Mouse (Mus musculus): ENCODE data around the gene B3galt1.

The B3galt1 gene

DNA sequence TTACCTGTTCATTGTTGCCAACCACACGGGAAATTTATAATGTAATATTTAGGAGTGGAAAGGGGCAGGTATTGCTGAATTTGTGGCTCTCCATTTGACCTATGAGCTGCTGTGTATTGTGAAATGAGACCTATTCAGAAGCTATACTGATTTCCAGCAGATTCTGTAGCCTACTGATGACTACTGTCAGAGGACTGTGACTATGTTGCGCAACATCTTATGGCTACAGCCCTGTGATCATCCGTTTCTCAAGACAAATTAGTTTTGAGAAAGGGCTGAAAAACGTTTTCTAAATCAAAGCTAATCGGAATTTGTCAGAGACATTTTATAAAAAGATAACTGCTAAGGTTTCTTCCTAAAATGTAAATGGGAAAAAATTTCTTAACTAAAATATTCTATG, 158.6 kb downstream of the B3galt1 start:
- no peak for DNase-seq (ENCODE audit: low spot score in 2 of 2)

DNA sequence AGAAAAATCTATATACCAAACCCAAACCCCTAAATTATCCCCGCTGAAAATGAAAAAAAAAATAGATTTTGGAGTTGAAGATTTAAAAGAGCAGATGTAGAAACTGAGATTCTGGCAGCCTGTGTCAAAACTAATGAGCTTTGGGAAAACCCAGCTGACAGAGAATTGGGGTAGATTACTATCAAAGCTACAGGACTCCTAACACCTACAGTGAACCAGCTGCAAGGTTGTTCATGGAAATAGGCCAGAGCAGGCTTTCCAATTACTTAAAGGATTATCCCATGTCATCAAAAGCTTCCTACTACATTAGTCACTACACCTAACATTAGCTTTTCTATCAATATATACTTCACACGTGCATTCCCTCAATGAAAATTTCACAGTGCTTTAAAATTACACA, 165.1 kb downstream of the B3galt1 start:
- no peak for DNase-seq (ENCODE audit: low spot score in 2 of 2)

DNA sequence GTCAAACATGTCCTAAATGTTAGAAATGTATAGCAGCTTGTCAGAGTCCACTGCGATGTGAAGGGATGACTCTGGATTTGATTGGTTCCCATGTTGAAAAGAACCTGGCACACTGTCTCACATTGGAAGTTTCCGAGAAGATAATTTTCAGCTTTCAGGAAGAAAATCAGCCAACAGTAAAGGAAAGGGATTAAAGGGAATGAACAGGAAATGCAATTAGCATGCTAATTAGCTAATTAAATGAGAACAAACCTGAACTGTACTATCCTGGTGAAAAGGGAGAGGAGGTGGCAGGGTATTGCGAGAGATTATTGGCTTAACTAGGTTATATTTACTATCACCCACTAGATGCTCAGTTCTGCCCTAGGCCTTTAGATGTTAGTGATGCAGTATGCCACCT, 185.9 kb downstream of the B3galt1 start:
- no peak for DNase-seq (ENCODE audit: low spot score in 2 of 2)

DNA sequence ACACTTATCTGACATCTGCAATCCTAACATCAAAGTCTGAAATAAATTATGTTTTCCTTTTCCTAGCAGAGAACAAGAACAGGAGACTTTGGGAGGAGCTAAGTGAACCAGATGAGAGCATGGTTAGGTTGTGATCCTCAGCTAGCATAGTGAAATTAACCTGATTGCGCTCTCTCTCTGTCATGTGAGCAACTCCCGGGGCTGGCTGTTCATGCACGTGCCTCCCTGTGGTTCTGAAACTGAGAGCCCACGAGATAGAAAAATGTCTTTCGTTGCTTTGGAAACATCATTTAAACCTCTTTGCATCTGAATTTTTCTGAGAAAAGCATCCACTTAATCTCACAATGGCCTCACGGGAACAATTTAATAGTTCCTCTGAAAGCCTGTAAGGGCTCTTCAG, 190.8 kb downstream of the B3galt1 start:
- DNase-seq (ENCODE audit: low spot score in 2 of 2) = no peak

DNA sequence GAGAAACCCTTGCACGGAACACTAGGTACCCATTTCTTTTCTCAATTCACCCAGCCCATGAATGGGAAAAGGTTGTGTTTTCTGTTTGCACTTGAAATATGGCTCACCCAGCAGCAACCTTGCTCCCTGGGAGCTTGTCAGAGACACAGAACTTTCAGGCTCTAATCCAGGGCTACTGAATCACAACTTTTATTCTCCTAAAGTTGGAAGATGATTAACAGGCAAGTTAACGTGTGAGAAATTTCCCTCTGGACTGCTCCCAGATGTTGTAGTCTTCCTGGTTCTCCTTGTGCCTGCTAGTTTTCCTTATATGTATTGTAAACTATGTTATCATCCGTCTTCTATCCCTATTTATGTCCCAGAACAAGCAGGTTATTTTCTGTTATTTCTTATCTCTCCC, 221.9 kb downstream of the B3galt1 start:
- no peak for DNase-seq (ENCODE audit: low spot score in 2 of 2)

DNA sequence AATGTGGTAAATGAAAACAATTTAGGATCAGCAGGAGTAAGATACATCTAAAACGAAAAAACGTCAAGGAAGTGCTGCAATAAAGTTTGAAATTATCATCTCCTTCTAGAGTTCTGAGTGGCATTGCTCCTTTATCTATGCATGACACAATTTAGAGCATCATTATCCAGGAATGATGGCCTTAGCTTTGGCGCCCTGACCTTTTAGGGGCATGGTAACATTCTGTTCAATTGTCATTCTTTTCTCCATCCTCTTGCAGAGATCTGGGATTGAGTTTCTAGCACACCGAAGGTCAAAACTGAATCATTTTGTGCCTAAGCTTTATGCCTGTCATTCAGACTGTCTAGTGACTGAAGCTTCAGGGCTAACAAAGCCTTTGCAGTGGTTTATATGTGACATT, 231.9 kb downstream of the B3galt1 start:
- DNase-seq (ENCODE audit: low spot score in 2 of 2) = no peak

DNA sequence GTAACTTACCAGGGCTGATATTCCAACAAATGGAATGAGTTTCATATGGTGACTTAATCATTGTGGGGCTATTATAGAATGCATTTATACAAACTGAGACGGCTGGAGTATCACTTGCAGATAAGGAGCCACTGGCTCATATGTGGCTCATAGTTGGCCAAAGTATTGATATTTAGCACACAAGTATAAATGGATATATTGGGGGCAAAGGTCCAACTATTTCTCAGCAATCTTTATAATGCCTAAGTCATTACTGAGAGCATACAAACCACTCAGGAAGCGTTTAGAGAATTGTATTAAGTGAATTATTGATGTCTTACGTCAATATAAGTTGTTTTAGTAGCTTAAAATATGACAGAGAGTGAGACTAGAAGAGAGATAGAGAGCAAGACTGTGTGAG, 234.3 kb downstream of the B3galt1 start:
- DNase-seq (ENCODE audit: low spot score in 2 of 2) = no peak

DNA sequence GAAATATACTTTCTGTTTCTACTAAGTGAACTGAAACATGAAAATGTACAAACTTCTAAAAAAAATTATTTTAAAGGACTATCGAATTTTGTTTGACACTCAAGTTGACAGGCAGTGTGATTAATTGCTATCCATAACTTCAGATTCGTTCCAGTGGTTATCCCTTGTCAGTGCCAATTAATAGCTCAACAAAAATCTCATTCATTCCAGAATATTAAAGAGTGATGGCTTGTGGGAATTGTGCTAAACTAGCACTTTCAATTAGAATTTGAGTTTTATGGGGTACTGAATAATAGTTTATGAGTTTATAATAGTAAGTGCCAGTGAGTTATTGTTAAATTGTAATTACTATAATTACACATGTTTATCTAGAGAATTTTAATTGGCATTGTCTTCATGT, 250.5 kb downstream of the B3galt1 start:
- no peak for DNase-seq (ENCODE audit: low spot score in 2 of 2)

DNA sequence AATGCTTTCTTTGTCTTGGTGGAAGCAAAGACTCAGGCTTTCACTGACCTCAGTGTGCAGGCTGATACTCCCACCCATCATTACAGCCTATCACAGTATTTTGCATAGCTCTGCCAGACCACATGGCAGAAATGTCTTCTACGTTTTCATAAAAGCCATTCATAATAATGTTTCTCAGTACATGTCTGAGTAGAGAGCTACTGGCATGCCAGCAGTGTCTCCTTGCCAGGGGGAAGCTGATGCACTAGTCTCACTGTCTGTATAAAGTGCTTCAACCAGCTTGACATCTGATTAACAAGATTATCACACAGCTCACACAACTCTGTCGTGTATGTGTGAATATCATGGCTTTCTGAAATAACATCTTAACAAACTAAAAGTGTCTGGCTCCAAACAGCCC, 252.3 kb downstream of the B3galt1 start:
- no peak for DNase-seq (ENCODE audit: low spot score in 2 of 2)

DNA sequence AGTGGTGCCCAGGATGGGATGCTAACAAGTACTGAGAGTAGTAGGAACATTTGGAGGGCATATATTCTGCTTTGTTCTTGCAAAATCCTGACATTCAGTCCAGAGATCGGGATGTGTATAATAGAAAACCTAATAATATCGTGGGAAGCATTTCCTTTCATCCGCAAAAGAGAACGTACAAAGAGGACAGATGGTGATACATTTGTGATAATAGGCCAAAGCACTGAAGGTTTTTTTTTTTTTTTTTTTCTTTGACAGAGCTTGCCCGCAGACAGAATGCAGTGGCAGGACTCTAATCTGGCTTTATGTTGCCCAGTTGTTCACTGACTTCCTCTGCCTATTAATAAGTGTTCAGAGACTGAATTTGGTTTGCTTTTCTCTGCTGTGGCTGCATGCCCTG, 256.7 kb downstream of the B3galt1 start:
- DNase-seq (ENCODE audit: low spot score in 2 of 2) = no peak

DNA sequence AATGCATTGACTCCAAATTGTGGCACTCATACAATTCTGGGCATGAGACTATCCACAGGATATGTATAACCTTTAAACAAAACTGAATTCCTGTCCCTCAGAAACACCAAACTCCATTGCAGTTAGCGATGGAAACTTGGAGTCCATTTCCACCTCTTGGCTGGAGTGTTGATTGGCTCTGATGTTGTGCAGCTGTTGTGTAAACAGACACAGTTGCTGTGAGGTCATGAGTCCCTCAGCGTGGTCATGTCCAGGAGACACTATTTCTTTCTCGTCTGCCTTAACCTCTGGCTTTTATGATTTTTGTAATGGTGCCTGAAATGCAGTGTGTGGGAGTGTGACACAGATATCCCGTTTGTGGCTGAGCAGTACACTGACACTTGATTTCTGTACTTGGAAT, 262.0 kb downstream of the B3galt1 start:
- no peak for DNase-seq (ENCODE audit: low spot score in 2 of 2)

DNA sequence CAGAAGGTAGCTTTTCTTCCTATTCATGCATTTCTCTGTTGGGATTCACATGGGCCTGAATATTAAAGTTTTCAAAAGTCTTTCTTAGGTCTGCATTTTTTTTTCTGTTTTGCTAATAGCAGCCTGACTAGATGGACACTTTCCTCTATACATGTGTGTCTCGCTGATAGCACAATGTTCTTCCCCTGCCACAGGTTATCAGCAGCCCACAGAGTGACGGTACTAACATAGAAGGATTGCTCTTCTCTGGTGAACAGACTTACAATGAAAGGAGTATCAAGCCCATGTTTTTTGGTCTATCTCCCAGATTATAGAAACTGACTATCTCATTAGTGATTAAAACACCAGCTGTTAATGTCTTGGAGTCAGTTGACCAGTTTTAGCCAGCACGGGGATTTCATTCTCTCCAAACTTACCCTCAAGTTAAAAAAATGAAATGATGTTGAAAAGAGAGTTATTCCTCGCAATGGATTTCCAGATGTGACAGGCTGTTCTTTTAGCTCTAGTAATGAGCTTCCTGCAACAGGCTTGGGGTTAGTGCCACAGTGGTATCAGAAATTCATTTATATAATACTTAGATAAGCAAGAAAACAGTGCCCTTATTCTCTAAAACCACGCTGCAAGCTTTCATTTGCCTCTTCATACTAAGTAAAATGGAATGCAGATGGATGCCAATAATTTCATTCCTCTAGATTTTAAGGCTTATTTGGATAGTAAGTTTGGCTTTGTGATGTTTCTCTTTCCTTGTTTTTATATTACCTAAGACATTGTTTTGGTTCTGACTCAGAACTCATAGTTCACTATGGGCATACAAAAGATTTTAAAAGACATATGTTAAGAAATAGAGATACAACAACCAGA, 263.6 kb downstream of the B3galt1 start:
- DNase-seq (ENCODE audit: low spot score in 2 of 2) = no peak

DNA sequence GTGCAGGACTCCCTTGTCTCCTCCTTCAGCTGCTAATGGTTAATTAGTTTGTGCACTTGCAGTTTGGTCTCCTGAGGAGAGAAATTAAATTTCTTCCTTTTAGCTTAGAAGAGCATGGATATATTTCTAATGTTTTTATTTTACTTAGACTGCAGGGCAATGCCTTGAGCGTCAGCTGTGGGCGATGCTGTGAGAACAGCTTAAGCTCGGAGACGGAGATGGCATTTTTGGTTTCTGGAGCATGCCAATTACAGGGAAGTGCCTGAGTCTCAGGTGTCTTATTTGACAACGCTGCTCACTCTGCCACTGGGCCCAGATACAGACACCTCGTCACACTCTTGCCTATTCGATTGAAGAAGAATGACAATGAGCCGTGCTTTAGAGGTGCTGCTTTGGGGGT, 282.1 kb downstream of the B3galt1 start:
- DNase-seq (ENCODE audit: low spot score in 2 of 2) = no peak

DNA sequence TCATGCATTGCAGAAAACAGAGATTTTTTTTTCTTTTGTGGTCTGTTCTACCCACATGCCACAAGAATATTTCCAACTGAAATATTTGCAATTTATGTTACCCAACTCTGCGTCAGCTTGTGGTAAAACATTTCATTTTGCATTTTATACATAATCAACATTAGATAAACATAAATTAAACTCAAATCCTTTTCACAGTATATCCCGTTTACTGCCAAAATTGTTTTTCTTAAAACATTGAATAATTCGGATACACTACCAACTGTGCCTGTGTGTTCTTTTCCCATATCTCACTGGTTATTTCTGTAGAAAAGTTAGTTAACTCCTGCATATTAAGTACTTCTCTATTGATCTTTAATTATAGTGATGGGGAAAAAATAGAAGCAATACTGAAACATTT, 285.1 kb downstream of the B3galt1 start:
- no peak for DNase-seq (ENCODE audit: low spot score in 2 of 2)

DNA sequence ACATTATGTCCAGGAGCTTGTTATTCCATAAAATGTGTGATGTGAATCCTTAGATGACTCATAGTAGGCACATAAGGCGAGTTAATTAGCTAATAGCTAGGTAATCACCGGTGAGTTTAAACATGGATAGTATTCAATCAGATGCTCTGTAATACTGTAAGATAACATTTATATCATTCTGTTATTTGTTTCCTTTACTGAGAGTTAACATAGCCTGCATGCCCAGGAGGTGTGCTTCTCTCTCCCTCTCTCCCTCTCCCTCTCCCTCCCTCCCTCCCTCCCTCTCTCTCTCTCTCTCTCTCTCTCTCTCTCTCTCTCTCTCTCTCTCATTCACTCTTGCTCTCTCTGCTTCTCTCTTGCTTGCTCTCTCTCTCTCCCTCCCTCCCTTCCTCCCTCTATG, 292.7 kb downstream of the B3galt1 start:
- DNase-seq (ENCODE audit: low spot score in 2 of 2) = no peak

DNA sequence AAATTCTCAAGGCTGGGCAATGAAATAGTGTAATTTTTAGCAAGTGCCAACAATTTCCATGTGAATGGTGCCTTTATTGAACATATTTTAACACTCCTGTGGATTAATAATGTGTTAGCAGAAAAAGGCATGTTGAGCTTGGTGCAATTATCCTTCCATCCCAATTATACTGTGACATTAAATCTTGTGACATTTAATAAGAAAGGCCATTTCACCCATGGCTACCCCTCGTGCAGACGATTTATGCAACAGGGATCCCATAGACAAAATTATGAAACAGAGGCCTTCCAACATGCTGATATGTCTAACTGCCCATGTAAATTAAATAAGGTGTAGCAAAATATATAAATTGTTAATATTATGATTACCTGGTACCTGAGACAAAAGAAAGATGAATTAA, 293.3 kb downstream of the B3galt1 start:
- no peak for DNase-seq (ENCODE audit: low spot score in 2 of 2)

DNA sequence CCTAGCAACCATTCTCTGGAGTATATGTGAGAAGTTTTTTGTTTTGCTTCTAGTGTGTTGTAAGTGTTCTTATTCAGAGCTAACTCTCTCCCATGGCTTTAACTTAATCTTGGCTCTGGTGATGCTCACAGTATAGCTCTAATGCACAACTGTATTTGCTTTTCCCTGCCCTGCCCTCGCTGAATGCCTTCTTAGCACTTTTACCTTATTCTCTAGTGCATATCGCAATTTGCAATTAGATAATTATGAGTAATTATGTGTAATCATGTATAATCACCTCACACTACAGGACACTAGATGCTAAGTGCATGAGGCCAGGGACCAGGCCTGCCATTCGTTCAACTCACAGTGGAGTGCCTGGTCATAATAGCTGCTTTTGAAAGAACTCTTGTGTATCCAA, 307.7 kb downstream of the B3galt1 start:
- DNase-seq (ENCODE audit: low spot score in 2 of 2) = no peak

DNA sequence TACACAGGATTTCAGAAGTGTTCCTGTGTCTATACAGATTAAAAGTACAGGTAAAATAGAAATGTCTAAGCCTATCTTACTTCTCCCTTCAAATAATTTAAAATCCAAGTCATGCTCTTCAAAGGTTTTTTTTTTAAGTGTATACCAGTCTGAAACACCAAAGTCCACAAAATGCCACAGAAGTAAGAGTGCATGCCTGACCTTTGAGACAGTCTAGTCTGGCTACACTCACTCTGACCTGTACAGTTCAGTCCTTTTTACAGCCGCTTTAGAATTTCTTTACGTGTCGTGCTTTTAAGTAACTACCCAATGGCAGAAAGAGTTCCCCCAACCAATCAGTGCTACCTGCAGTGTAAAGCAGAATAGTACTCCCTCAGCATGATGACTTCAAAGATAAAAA, 314.2 kb downstream of the B3galt1 start:
- no peak for DNase-seq (ENCODE audit: low spot score in 2 of 2)

DNA sequence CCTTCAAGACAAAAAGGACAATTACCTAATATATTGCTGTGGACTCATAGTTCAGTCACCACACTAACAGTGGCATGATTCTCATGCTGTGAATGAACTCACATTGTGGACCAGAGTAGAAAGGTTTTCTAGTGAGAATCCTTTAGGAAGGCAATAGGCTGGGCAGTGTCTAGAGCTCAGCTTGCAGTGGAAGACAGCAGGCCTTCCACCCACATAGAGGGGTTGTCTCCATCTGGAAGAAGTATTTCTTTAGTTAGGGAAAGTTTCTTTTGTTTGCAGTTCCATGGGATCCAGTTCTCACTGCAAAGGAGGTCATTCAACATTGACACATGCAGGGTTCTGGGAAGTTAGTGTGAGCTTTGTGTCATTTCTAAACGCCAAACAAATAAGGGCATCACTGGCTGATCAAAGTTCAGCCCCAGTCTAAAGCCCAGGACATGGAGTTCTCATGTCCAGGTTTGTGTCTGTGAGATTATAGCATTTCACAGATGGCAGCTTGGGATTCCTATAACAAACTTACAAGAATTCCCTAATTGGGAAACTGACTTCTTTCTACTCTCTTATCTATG, 316.1 kb downstream of the B3galt1 start:
- no peak for DNase-seq (ENCODE audit: low spot score in 2 of 2)

DNA sequence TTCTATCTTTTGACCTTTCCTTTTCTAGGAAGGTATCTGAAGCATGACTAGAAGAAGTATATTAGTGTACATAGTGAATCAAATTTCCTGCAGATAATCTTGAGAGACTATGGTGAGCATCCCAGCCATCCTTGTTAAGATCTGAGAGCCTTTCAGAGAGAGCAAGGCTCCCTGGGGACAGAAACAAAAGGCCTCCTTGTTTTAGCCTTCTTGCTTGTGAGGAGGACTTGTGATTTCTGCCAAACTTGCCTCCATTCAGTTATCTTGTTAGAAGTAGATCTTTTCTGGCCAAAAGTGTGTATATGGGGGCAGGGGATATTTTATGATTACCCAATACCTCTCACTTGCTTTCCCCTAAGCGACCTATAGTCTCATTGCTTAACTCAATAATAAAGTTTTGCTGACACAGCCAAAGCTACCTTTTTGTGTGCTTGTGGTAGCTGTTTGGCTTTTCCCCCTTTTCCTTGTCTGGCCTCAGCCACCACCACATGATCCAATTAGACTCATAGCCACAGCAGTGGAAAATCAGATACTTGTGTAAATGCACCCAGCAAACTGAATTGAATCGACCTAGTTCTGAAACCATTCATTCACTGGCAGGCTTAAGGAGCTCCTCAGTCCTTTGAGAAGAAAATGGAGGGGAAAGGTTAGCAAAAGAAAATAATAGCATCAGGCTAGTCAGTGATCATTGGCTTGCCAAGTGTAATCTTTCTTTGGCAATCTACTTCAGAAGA, 332.5 kb downstream of the B3galt1 start:
- DNase-seq (ENCODE audit: low spot score in 2 of 2) = no peak

DNA sequence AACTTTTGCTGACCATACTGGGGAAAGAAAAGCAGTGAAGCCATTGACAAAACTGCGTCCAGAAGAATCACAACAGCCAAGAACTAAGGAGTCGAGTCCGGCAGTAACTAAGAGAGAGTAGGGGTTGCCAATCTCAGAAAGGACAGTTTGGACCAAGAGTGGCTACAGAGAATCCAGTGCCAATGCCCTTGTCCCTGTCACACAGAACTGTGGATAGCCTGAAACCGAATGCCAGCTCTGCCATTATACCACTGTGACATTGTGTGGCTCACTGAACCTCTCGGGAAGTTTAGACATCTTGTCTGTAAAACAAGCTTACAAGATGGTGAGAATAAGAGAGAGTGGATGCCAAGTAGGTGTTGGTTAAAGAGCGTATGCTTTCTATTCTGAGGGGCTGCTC, 335.9 kb downstream of the B3galt1 start:
- no peak for DNase-seq (ENCODE audit: low spot score in 2 of 2)

DNA sequence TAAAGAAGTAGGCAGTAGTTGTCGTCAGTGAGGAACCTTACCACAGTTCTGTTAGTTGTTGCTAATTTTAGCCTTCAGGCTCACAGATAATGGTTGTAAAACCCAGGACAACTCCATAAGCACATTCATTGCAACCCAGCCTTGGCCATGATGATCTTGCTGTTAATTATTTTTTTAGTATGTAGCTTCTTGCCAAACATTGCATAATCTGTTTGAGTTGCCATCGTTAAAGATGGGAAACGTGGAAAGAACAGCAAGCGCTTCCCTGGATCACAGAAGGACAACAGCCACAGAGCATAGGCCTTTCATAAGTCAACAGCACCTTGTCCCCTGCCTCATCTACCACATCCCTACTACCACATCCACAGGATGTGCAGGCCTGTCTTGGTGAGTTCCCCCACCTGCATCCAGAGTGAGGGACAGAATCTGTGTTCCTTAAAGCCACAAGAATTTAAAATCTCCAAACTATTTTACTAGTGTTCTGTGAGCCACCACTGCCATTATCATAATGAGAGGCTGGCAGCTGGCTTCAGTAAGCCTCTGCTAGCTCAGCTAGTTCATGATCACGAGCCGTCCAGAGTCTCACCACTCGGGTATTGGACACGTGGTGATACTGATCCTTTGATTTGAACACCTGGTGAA, 337.1 kb downstream of the B3galt1 start:
- no peak for DNase-seq (ENCODE audit: low spot score in 2 of 2)

DNA sequence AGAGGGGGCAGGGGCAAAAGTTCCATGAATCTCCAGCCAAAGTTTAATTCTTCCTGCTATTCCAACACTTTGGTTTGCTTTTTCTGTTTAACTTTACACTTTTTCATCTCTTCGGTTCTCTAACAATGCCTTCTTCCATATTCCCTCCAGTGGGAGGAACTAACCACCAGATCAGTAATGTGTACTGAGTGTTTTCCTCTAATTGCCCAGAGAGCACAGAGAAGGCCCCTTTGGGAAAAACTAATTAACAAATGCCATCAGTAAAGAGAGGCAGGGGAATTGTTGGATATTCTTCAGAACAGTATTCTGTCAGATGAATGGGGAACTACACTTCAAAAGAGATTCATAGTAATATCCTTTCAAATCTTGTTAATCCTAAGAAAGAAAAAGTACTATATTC, 338.1 kb downstream of the B3galt1 start:
- DNase-seq (ENCODE audit: low spot score in 2 of 2) = no peak

All from frontal cortex, postnatal 25 days (tissue).